Mouse (Mus musculus): ENCODE measurements around the gene Gm7697. TPM values are rescaled to one million over a fixed set of nuclear protein-coding genes. Genes with fewer than 3 reads are reported as not detected.
A peak's percentile ranks its signal among the peaks of the same experiment; 100 is the strongest.
"Not testable (repeated sequence)": the region's sequence is repeated elsewhere in the genome, so short reads cannot be mapped to it uniquely, and the experiment has no call there.

Gm7697 gene
- polyA plus RNA-seq (2012; rRNA removed) (not detected in 2 replicates), polyA plus RNA-seq (2014; fragmentation: Nextera tagmentation; extraction: Ambion mirVana) (not detected in 2 replicates)

GRCm38 (mm10) chr8:69522876-69523275, at the start of gene Gm7697:
Gm7697 (minus strand) TSS chr8:69522976.
- ATAC-seq (ENCODE audit: low FRiP score, low read depth); H3K9me3 ChIP-seq (ENCODE audit: control insufficient read depth, low read length); H3K27me3 ChIP-seq (ENCODE audit: control insufficient read depth, insufficient read depth, low read length): not testable (repeated sequence)

DNA sequence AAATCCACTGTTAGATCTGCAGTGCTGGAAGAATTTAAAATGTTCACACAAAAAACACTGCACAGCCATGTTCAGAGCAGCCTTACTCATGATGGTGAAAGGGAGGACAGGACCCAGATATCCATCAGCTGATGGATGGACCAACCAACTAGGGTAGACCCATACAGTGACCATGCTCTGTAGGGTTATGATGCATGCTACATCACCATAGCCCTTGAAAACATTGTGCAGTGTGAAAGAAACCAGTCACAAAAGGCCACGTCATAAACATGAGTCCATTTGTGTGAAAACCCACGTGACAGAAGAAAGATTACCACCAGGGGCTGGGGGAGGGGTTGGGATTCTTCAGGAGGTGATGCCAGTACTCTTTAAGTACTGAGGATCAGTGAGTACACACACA, 28.5 kb upstream of the Gm7697 start:
- H3K4me1 ChIP-seq (ENCODE audit: control insufficient read depth, insufficient read depth, low read length); H3K9me3 ChIP-seq (ENCODE audit: control insufficient read depth, low read length); H3K9ac ChIP-seq (ENCODE audit: low read depth, low read length, severe bottlenecking); H3K27me3 ChIP-seq (ENCODE audit: control insufficient read depth, insufficient read depth, low read length); H3K4me3 ChIP-seq (replicated peaks; ENCODE audit: low read length); H3K36me3 ChIP-seq (ENCODE audit: control insufficient read depth, insufficient read depth, low read length); H3K4me2 ChIP-seq (replicated peaks; ENCODE audit: low read depth, low read length, severe bottlenecking); DNase-seq (ENCODE audit: low spot score); ATAC-seq (ENCODE audit: low FRiP score, low read depth); H3K27ac ChIP-seq (replicated peaks; ENCODE audit: low read depth, low read length): not testable (repeated sequence)
- 45% methylated on average over 2 of the region's 2 CpGs for WGBS

More at GRCm38 (mm10) chr8:69522876-69523275, at the start of gene Gm7697:
- H3K36me3 ChIP-seq (ENCODE audit: control insufficient read depth, insufficient read depth, low read length); H3K4me3 ChIP-seq (replicated peaks; ENCODE audit: low read length); H3K4me2 ChIP-seq (replicated peaks; ENCODE audit: low read depth, low read length, severe bottlenecking); DNase-seq (ENCODE audit: low spot score); H3K4me1 ChIP-seq (ENCODE audit: control insufficient read depth, insufficient read depth, low read length); H3K27ac ChIP-seq (replicated peaks; ENCODE audit: low read depth, low read length); H3K9ac ChIP-seq (ENCODE audit: low read depth, low read length, severe bottlenecking): not testable (repeated sequence)
- 69% methylated on average over 1 of the region's 3 CpGs for WGBS

DNA sequence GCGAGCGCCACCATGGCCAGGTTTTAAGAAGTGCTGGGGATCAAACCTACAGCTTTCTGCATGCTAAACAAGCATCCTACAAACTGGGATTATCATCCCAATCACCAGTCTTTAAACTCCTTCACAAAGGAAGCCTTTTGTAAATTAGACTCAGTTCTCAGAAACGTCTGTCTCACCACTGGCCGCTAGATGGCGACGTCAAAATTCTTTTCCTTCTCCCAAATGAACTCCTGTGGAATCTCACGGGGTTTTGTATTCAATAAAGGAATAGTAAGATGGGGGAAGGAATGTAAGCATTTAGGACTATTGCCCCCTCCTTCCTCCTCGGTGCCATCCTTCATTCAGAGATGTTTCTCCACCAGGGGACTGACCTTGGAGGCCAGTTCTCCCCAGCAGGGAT, 26.8 kb upstream of the Gm7697 start:
- peak; percentile 43 for DNase-seq (ENCODE audit: low spot score)
- not testable (repeated sequence) for H3K4me1 ChIP-seq (ENCODE audit: control insufficient read depth, insufficient read depth, low read length); H3K27ac ChIP-seq (replicated peaks; ENCODE audit: low read depth, low read length); H3K4me2 ChIP-seq (replicated peaks; ENCODE audit: low read depth, low read length, severe bottlenecking); H3K27me3 ChIP-seq (ENCODE audit: control insufficient read depth, insufficient read depth, low read length); H3K9me3 ChIP-seq (ENCODE audit: control insufficient read depth, low read length); H3K9ac ChIP-seq (ENCODE audit: low read depth, low read length, severe bottlenecking); ATAC-seq (ENCODE audit: low FRiP score, low read depth); H3K4me3 ChIP-seq (replicated peaks; ENCODE audit: low read length); H3K36me3 ChIP-seq (ENCODE audit: control insufficient read depth, insufficient read depth, low read length)
- whole genome bisulfite sequencing, result 4% methylated on average over 8 of the region's 8 CpGs

DNA sequence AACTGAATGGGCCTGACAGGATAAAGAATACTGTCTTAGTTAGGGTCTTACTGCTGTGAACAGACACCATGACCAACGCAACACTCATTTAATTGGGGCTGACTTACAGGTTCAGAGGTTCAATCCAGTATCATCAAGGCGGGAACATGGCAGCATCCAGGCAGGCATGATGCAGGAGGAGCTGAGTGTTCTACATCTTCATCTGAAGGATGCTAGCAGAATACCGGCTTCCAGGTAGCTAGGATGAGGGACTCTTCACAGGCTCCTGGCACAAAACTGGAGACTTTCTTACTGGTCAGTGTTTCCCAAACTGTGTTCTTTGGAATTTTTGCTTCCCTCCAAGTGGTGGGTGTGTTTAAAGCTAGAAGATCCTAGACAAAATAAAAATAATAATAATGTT, 25.3 kb upstream of the Gm7697 start:
- 89% methylated on average over 3 of the region's 3 CpGs for WGBS
- not testable (repeated sequence) for ATAC-seq (ENCODE audit: low FRiP score, low read depth); H3K9me3 ChIP-seq (ENCODE audit: control insufficient read depth, low read length); H3K4me3 ChIP-seq (replicated peaks; ENCODE audit: low read length); H3K9ac ChIP-seq (ENCODE audit: low read depth, low read length, severe bottlenecking); DNase-seq (ENCODE audit: low spot score); H3K27me3 ChIP-seq (ENCODE audit: control insufficient read depth, insufficient read depth, low read length); H3K36me3 ChIP-seq (ENCODE audit: control insufficient read depth, insufficient read depth, low read length); H3K27ac ChIP-seq (replicated peaks; ENCODE audit: low read depth, low read length); H3K4me2 ChIP-seq (replicated peaks; ENCODE audit: low read depth, low read length, severe bottlenecking); H3K4me1 ChIP-seq (ENCODE audit: control insufficient read depth, insufficient read depth, low read length)

- H3K27ac ChIP-seq (replicated peaks; ENCODE audit: low read depth, low read length); H3K36me3 ChIP-seq (ENCODE audit: control insufficient read depth, insufficient read depth, low read length); H3K4me1 ChIP-seq (ENCODE audit: control insufficient read depth, insufficient read depth, low read length); DNase-seq (ENCODE audit: low spot score); H3K9ac ChIP-seq (ENCODE audit: low read depth, low read length, severe bottlenecking); H3K4me2 ChIP-seq (replicated peaks; ENCODE audit: low read depth, low read length, severe bottlenecking); ATAC-seq (ENCODE audit: low FRiP score, low read depth); H3K9me3 ChIP-seq (ENCODE audit: control insufficient read depth, low read length); H3K27me3 ChIP-seq (ENCODE audit: control insufficient read depth, insufficient read depth, low read length); H3K4me3 ChIP-seq (replicated peaks; ENCODE audit: low read length): not testable (repeated sequence)
- WGBS, result 66% methylated on average over 7 of the region's 7 CpGs
Observed at GRCm38 (mm10) chr8:69547208-69547607, 24.4 kb upstream of the Gm7697 start.

DNA sequence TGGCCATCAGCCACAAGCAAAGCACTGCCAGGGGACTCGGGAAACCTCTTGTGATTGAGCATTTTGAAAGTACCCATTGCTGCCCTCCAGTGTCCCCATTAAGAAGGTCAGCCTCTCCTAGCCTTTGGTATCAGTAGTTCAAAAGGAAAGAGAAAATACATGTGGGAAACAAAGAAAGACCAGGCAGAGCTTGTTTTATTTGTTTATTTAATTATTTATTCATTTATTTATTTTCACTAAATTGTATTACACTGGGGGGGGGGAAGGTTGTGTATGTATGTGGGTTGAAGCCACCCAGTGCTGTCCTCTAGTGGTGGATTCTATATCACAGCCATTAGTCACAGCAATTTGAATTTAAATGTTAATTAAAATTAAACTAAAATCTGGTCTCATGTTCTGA, 22.2 kb upstream of the Gm7697 start:
- H3K4me1 ChIP-seq (ENCODE audit: control insufficient read depth, insufficient read depth, low read length); H3K27me3 ChIP-seq (ENCODE audit: control insufficient read depth, insufficient read depth, low read length); H3K36me3 ChIP-seq (ENCODE audit: control insufficient read depth, insufficient read depth, low read length); H3K9me3 ChIP-seq (ENCODE audit: control insufficient read depth, low read length); ATAC-seq (ENCODE audit: low FRiP score, low read depth); H3K4me3 ChIP-seq (replicated peaks; ENCODE audit: low read length); H3K4me2 ChIP-seq (replicated peaks; ENCODE audit: low read depth, low read length, severe bottlenecking); H3K27ac ChIP-seq (replicated peaks; ENCODE audit: low read depth, low read length); H3K9ac ChIP-seq (ENCODE audit: low read depth, low read length, severe bottlenecking); DNase-seq (ENCODE audit: low spot score): not testable (repeated sequence)
- WGBS, result no CpG with 5 or more reads among the region's 1 CpGs

DNA sequence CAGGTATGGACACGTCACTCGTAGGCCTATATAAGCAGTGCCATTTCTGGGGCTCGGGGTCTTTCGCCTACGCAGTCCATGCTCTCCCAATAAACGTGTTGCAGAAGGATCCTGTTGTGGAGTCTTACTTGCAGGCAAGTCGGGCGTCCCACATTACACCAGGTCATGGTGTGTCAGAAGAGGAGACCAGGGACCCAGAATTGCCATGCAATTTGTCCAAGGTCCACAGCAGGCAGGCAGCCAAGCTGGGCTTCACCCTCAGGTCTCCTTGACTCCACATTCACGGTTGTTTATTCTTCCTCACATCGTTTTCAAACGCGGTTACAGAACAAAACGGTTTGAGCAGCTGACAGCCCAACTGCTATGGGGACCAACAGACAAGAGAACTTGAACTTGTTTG, 21.7 kb upstream of the Gm7697 start:
- WGBS, result 91% methylated on average over 13 of the region's 13 CpGs
- H3K27me3 ChIP-seq (ENCODE audit: control insufficient read depth, insufficient read depth, low read length); H3K27ac ChIP-seq (replicated peaks; ENCODE audit: low read depth, low read length); ATAC-seq (ENCODE audit: low FRiP score, low read depth); H3K9ac ChIP-seq (ENCODE audit: low read depth, low read length, severe bottlenecking); H3K4me1 ChIP-seq (ENCODE audit: control insufficient read depth, insufficient read depth, low read length); H3K9me3 ChIP-seq (ENCODE audit: control insufficient read depth, low read length); H3K4me2 ChIP-seq (replicated peaks; ENCODE audit: low read depth, low read length, severe bottlenecking); DNase-seq (ENCODE audit: low spot score); H3K36me3 ChIP-seq (ENCODE audit: control insufficient read depth, insufficient read depth, low read length); H3K4me3 ChIP-seq (replicated peaks; ENCODE audit: low read length): not testable (repeated sequence)

- not testable (repeated sequence) for ATAC-seq (ENCODE audit: low FRiP score, low read depth); H3K4me1 ChIP-seq (ENCODE audit: control insufficient read depth, insufficient read depth, low read length)
Observed at GRCm38 (mm10) chr8:69543984-69544383, 21.2 kb upstream of the Gm7697 start.

More at GRCm38 (mm10) chr8:69543984-69544383, 21.2 kb upstream of the Gm7697 start:
- not testable (repeated sequence) for H3K27me3 ChIP-seq (ENCODE audit: control insufficient read depth, insufficient read depth, low read length); H3K27ac ChIP-seq (replicated peaks; ENCODE audit: low read depth, low read length); H3K4me2 ChIP-seq (replicated peaks; ENCODE audit: low read depth, low read length, severe bottlenecking); H3K9me3 ChIP-seq (ENCODE audit: control insufficient read depth, low read length); H3K4me3 ChIP-seq (replicated peaks; ENCODE audit: low read length); H3K9ac ChIP-seq (ENCODE audit: low read depth, low read length, severe bottlenecking); H3K36me3 ChIP-seq (ENCODE audit: control insufficient read depth, insufficient read depth, low read length); DNase-seq (ENCODE audit: low spot score)
- 96% methylated on average over 4 of the region's 6 CpGs for WGBS

All from limb, embryonic 14.5 days (tissue).